Mouse (Mus musculus): ENCODE results near the gene Lgi1. TPM values are rescaled to one million over a fixed set of nuclear protein-coding genes. Genes with fewer than 3 reads are reported as not detected.

The Lgi1 gene
- polyA plus RNA-seq (2015; fragmentation: Nextera tagmentation; extraction: Ambion mirVana), result 0.92 and 1.1 TPM in 2 replicates

DNA sequence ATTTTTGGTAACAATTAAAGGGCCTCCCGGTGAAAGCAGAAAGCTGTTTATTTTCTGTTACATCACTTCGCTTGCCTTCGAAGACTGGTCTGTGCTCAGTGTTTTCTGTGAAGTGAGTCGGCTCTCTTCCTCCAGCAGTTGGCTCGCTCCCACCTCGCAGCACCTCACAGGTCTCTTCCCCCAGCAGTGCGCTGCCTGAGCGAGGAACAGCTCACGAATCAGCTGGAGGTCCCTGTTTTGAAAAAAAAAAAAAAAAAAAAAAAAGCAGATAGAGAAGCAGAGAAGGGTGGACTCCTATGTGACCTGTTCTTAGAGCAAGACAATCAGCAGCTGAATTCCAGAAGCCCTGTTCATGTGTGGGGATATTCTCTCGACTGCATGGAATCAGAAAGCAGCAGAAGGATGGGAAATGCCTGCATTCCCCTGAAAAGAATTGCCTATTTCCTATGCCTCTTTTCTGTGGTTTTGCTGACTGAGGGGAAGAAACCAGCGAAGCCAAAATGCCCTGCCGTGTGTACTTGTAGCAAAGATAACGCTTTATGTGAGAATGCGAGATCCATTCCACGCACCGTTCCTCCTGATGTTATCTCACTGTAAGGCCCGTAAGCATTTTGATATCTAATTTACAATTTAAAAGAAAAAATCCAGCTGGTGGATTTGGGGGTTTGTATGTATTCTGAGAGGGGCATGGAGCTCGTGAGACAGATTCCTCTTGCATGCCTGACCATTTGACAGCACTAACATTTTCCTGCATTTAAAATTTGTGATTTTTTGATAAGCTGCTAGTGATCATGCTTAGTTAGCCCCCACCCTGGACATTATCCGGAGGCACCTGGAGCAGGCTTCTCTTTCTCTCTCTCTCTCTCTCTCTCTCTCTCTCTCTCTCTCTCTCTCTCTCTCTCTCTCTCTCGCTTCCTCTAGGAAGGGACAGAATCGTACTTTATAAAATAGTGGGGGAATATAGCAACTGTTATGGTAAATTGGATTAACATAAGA is at the start of gene Lgi1:
TSS of gene Lgi1 (plus strand) at position 32 of the 996 bp plus-strand sequence.
- Histone ChIP-seq H3K27ac (no peak within 1 kb of the TSS), H3K4me3 (replicated peaks) (no peak within 1 kb of the TSS), H3K36me3 (no peaks in the 10 kb centered on the region), H3K27me3 (replicated peaks) (no peaks in the 10 kb centered on the region; the same call in 1 of the 2 replicates), H3K9me3 (no peaks in the 10 kb centered on the region), H3K4me1 (no peaks in the 10 kb centered on the region), H3K9ac (no peak within 1 kb of the TSS), H3K4me2 (peak within 1 kb of the TSS; percentile 41)
- 23% methylated on average over 21 of the region's 21 CpGs for WGBS
- ATAC-seq (ENCODE audit: insufficient read depth, low FRiP score, low read depth), result no peak

DNA sequence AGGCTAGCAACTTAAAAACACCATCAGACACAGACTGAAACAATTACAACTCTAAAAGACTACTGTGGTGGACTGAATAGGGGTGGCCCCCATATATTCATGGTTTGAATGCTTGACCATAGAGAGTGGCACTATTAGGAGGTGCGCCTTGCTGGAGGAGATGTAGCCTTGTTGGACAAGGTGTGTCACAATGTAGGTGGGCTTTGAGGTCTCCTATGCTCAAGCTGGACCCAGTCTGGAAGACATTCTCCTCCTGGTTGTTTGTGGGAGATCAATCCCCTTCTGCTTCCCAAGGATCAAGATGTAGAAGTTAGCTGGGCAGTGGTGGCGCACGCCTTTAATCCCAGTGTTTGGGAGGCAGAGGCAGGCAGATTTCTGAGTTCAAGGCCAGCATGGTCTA is 46.6 kb upstream of the Lgi1 start:
- Histone ChIP-seq H3K27me3 (replicated peaks) (no peaks in the 10 kb centered on the region), H3K4me2 (no peak overlapping the region), H3K4me1 (no peaks in the 10 kb centered on the region), H3K9ac (no peak overlapping the region), H3K36me3 (peaks cover 5% of the 10 kb centered on the region; the same call in 1 of the 2 replicates), H3K9me3 (no peaks in the 10 kb centered on the region), H3K4me3 (replicated peaks) (no peak overlapping the region), H3K27ac (no peak overlapping the region)
- 97% methylated on average over 3 of the region's 3 CpGs for WGBS
- ATAC-seq (ENCODE audit: insufficient read depth, low FRiP score, low read depth), result no peak

DNA sequence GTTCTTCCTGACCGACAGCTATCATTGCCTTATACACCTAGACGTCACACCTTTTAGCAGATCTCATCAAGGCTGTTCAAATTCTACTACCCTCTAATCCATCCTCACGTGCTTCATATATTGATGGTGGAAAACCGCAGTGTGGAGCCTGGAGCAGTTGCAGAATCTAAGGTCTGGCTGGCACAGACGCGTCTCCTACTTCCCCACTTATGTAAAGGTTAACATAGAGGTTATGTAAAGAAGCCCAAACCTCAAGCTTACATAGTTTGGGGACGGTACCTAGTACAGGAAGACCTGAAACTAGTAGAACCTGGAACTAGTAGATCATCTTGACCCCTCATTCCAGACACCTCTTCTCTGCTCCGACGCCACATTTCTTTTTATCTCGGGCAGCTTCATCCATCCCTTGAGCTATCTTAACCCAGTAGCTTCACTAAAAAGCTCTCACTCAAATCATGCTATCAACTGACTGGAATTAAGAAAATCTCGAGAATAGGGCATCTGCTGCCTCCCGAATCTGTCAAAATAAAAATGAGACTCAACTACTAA is 40.9 kb upstream of the Lgi1 start:
- H3K4me3 ChIP-seq (replicated peaks), result peak overlapping the region; percentile 82
- H3K9ac ChIP-seq, result peak overlapping the region; percentile 33
- H3K9me3 ChIP-seq, result no peaks in the 10 kb centered on the region
- H3K36me3 ChIP-seq, result 0 out of 2 replicates have a peak, but pooled peaks cover 1% of the 10 kb centered on the region
- peaks cover 5% of the 10 kb centered on the region; the same call in 1 of the 2 replicates for H3K4me1 ChIP-seq
- ATAC-seq (ENCODE audit: insufficient read depth, low FRiP score, low read depth), result peak; percentile 16; the same call in 1 of the 2 replicates
- peak overlapping the region; percentile 93 for H3K27ac ChIP-seq
- WGBS, result 10% methylated on average over 12 of the region's 12 CpGs
- H3K27me3 ChIP-seq (replicated peaks), result no peaks in the 10 kb centered on the region
- peak overlapping the region; percentile 78 for H3K4me2 ChIP-seq

GRCm38 (mm10) chr19:38223905-38224684 is 40.2 kb upstream of the Lgi1 start, which contains the start of gene Fra10ac1:
Fra10ac1 (minus strand) TSS chr19:38224156.
- peak; percentile 96 for ATAC-seq (ENCODE audit: insufficient read depth, low FRiP score, low read depth)
- no peaks in the 10 kb centered on the region for H3K36me3 ChIP-seq
- peak within 1 kb of the TSS; percentile 82 for H3K4me3 ChIP-seq (replicated peaks)
- no peaks in the 10 kb centered on the region for H3K27me3 ChIP-seq (replicated peaks)
- H3K4me2 ChIP-seq, result peak within 1 kb of the TSS; percentile 78
- peak within 1 kb of the TSS; percentile 93 for H3K27ac ChIP-seq
- H3K9ac ChIP-seq, result peak within 1 kb of the TSS; percentile 33
- WGBS, result under 1% methylated on average over 49 of the region's 49 CpGs
- H3K9me3 ChIP-seq, result no peaks in the 10 kb centered on the region
- H3K4me1 ChIP-seq, result peaks cover 5% of the 10 kb centered on the region; the same call in 1 of the 2 replicates

GRCm38 (mm10) chr19:38224685-38225060 is 39.7 kb upstream of the Lgi1 start:
- Histone ChIP-seq H3K27ac (peak overlapping the region; percentile 93), H3K9me3 (no peaks in the 10 kb centered on the region), H3K4me1 (peaks cover 5% of the 10 kb centered on the region; the same call in 1 of the 2 replicates), H3K27me3 (replicated peaks) (no peaks in the 10 kb centered on the region), H3K9ac (no peak overlapping the region), H3K4me2 (peak overlapping the region; percentile 78), H3K4me3 (replicated peaks) (peak overlapping the region; percentile 82), H3K36me3 (no peaks in the 10 kb centered on the region)
- WGBS, result 11% methylated on average over 9 of the region's 9 CpGs
- no peak for ATAC-seq (ENCODE audit: insufficient read depth, low FRiP score, low read depth)

GRCm38 (mm10) chr19:38228699-38229098 is 35.6 kb upstream of the Lgi1 start:
- ATAC-seq (ENCODE audit: insufficient read depth, low FRiP score, low read depth), result no peak

GRCm38 (mm10) chr19:38232087-38232486 is 32.2 kb upstream of the Lgi1 start:
- Histone ChIP-seq H3K9ac (no peak overlapping the region), H3K36me3 (no peaks in the 10 kb centered on the region), H3K27ac (no peak overlapping the region), H3K4me3 (replicated peaks) (no peak overlapping the region), H3K4me1 (no peaks in the 10 kb centered on the region), H3K27me3 (replicated peaks) (no peaks in the 10 kb centered on the region), H3K9me3 (no peaks in the 10 kb centered on the region), H3K4me2 (no peak overlapping the region)
- 50% methylated on average over 8 of the region's 8 CpGs for WGBS
- no peak for ATAC-seq (ENCODE audit: insufficient read depth, low FRiP score, low read depth)

More at GRCm38 (mm10) chr19:38228699-38229098, 35.6 kb upstream of the Lgi1 start:
- Histone ChIP-seq H3K4me2 (no peak overlapping the region), H3K9ac (no peak overlapping the region), H3K9me3 (no peaks in the 10 kb centered on the region), H3K36me3 (no peaks in the 10 kb centered on the region), H3K4me3 (replicated peaks) (no peak overlapping the region), H3K27me3 (replicated peaks) (no peaks in the 10 kb centered on the region), H3K27ac (no peak overlapping the region), H3K4me1 (no peaks in the 10 kb centered on the region)
- WGBS, result 49% methylated on average over 2 of the region's 2 CpGs

- no peak for ATAC-seq (ENCODE audit: insufficient read depth, low FRiP score, low read depth)
- Histone ChIP-seq H3K4me1 (no peaks in the 10 kb centered on the region), H3K9ac (no peak overlapping the region), H3K4me2 (no peak overlapping the region), H3K4me3 (replicated peaks) (no peak overlapping the region), H3K27ac (no peak overlapping the region), H3K9me3 (no peaks in the 10 kb centered on the region), H3K27me3 (replicated peaks) (no peaks in the 10 kb centered on the region), H3K36me3 (no peaks in the 10 kb centered on the region)
- WGBS, result 22% methylated on average over 4 of the region's 4 CpGs
Observed at GRCm38 (mm10) chr19:38232516-38232915, 31.8 kb upstream of the Lgi1 start.

- Histone ChIP-seq H3K4me2 (no peak overlapping the region), H3K4me1 (no peaks in the 10 kb centered on the region), H3K4me3 (replicated peaks) (no peak overlapping the region), H3K9me3 (no peaks in the 10 kb centered on the region), H3K27ac (no peak overlapping the region), H3K9ac (no peak overlapping the region), H3K27me3 (replicated peaks) (no peaks in the 10 kb centered on the region), H3K36me3 (no peaks in the 10 kb centered on the region)
- ATAC-seq (ENCODE audit: insufficient read depth, low FRiP score, low read depth), result no peak
- 66% methylated on average over 5 of the region's 5 CpGs for WGBS
Observed at GRCm38 (mm10) chr19:38236526-38236925, 27.8 kb upstream of the Lgi1 start.

DNA sequence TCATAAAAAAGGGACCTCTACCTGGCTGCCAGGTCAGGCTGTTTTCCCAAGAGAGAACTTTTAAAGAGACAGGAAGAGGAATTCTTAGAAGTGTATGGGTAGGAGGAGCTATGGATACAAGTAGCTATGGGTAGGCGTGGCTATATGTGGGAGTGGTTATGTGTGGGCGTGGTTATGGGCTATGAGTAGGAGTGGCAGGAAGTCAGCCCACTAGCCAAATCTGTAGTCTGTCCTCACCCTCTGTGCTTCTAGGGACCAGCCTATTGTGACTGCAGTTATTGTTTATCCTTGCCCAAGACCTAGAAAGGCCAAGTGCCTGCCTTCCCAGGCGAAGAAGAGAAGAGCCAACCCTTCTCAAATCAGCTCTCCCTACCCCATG is 26.5 kb upstream of the Lgi1 start:
- Histone ChIP-seq H3K4me3 (replicated peaks) (no peak overlapping the region), H3K36me3 (no peaks in the 10 kb centered on the region), H3K4me2 (no peak overlapping the region), H3K9me3 (no peaks in the 10 kb centered on the region), H3K27ac (no peak overlapping the region), H3K4me1 (no peaks in the 10 kb centered on the region), H3K27me3 (replicated peaks) (no peaks in the 10 kb centered on the region), H3K9ac (no peak overlapping the region)
- 41% methylated on average over 3 of the region's 3 CpGs for WGBS
- no peak for ATAC-seq (ENCODE audit: insufficient read depth, low FRiP score, low read depth)

DNA sequence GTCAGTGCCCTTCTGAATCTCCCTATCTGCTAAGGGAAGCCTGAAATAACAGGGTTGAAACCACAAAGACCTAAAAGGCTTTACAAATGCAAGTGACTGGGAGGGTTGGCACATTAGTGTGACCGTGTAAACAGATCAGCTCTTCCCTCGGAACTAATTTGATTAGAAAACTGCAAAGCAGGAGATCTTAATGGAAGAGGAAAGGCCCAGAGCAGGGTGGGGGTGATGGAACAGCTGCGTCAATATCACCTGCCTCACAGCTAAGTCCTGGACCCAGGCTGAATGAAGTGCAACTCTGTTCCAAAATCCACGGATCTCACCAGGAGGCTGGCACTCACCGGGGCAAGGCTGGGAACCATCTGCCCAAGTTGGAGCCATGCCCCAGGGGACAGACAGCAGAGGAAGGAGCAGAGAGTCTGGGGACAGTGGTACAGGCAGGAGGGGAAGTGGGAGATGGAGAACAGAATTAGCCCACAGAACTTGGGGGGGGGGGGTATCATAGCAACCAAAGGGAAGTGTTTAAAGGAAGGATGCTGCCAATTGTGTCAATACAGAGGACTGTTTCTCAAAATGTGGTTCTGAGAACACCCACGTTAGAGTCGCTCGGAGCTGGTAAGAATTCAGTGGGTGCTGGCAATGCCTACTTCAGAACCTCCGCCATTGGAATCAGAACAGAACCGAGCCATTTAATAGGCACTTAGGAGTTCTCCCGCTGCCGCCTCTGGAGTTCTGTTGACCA is 26.0 kb upstream of the Lgi1 start:
- Histone ChIP-seq H3K4me1 (no peaks in the 10 kb centered on the region), H3K27me3 (replicated peaks) (no peaks in the 10 kb centered on the region), H3K36me3 (no peaks in the 10 kb centered on the region), H3K9me3 (no peaks in the 10 kb centered on the region), H3K9ac (no peak overlapping the region), H3K27ac (no peak overlapping the region), H3K4me3 (replicated peaks) (no peak overlapping the region), H3K4me2 (no peak overlapping the region)
- 62% methylated on average over 12 of the region's 12 CpGs for WGBS
- no peak for ATAC-seq (ENCODE audit: insufficient read depth, low FRiP score, low read depth)
